Mouse (Mus musculus): Measurements from ENCODE around the gene Dcaf6.

The Dcaf6 gene

GRCm38 (mm10) chr1:165421357-165421915 lies 38.8 kb downstream of the Dcaf6 start:
- no peak for DNase-seq (ENCODE audit: low spot score)

- no peak for DNase-seq (ENCODE audit: low spot score)
Observed at GRCm38 (mm10) chr1:165396401-165396805, 63.9 kb downstream of the Dcaf6 start.

- DNase-seq (ENCODE audit: low spot score) = peak; percentile 89
Observed at GRCm38 (mm10) chr1:165395940-165396339, 64.3 kb downstream of the Dcaf6 start.

- peak; percentile 32 for DNase-seq (ENCODE audit: low spot score)
Observed at GRCm38 (mm10) chr1:165394836-165395235, 65.4 kb downstream of the Dcaf6 start.

GRCm38 (mm10) chr1:165393033-165393432 lies 67.2 kb downstream of the Dcaf6 start:
- DNase-seq (ENCODE audit: low spot score) = no peak

- DNase-seq (ENCODE audit: low spot score) = peak; percentile 39
Observed at GRCm38 (mm10) chr1:165388716-165389115, 71.6 kb downstream of the Dcaf6 start.

GRCm38 (mm10) chr1:165386525-165386923 lies 73.8 kb downstream of the Dcaf6 start:
- no peak for DNase-seq (ENCODE audit: low spot score)

GRCm38 (mm10) chr1:165385810-165386524 lies 74.3 kb downstream of the Dcaf6 start:
- DNase-seq (ENCODE audit: low spot score) = no peak

GRCm38 (mm10) chr1:165373839-165374238 lies 86.4 kb downstream of the Dcaf6 start:
- DNase-seq (ENCODE audit: low spot score) = no peak

GRCm38 (mm10) chr1:165370990-165371389 lies 89.3 kb downstream of the Dcaf6 start:
- no peak for DNase-seq (ENCODE audit: low spot score)

GRCm38 (mm10) chr1:165365057-165365456 lies 95.2 kb downstream of the Dcaf6 start:
- no peak for DNase-seq (ENCODE audit: low spot score)

GRCm38 (mm10) chr1:165363271-165363670 lies 97.0 kb downstream of the Dcaf6 start:
- DNase-seq (ENCODE audit: low spot score) = no peak

- peak; percentile 35 for DNase-seq (ENCODE audit: low spot score)
Observed at GRCm38 (mm10) chr1:165356347-165356746, 103.9 kb downstream of the Dcaf6 start.

GRCm38 (mm10) chr1:165348627-165349026 lies 111.6 kb downstream of the Dcaf6 start:
- no peak for DNase-seq (ENCODE audit: low spot score)

- DNase-seq (ENCODE audit: low spot score) = no peak
Observed at GRCm38 (mm10) chr1:165344453-165344852, 115.8 kb downstream of the Dcaf6 start.

- no peak for DNase-seq (ENCODE audit: low spot score)
Observed at GRCm38 (mm10) chr1:165342126-165342525, 118.1 kb downstream of the Dcaf6 start.

GRCm38 (mm10) chr1:165332797-165333196 lies 127.5 kb downstream of the Dcaf6 start:
- no peak for DNase-seq (ENCODE audit: low spot score)

- DNase-seq (ENCODE audit: low spot score) = no peak
Observed at GRCm38 (mm10) chr1:165330859-165331258, 129.4 kb downstream of the Dcaf6 start.

- peak; percentile 32 for DNase-seq (ENCODE audit: low spot score)
Observed at GRCm38 (mm10) chr1:165328384-165329289, 131.6 kb downstream of the Dcaf6 start.

GRCm38 (mm10) chr1:165327831-165328230 lies 132.4 kb downstream of the Dcaf6 start:
- DNase-seq (ENCODE audit: low spot score) = no peak

GRCm38 (mm10) chr1:165327370-165327769 lies 132.9 kb downstream of the Dcaf6 start:
- DNase-seq (ENCODE audit: low spot score) = no peak

GRCm38 (mm10) chr1:165322934-165323333 lies 137.3 kb downstream of the Dcaf6 start:
- peak; percentile 60 for DNase-seq (ENCODE audit: low spot score)

GRCm38 (mm10) chr1:165321891-165322290 lies 138.4 kb downstream of the Dcaf6 start:
- DNase-seq (ENCODE audit: low spot score) = no peak
